Mouse (Mus musculus) retina, postnatal 1 day (tissue): ENCODE data around the gene Wdr47.
"Not testable (repeated sequence)": the region's sequence is repeated elsewhere in the genome, so short reads cannot be mapped to it uniquely, and the experiment has no call there.

ENCODE experiments used
- DNase-seq: peaks from one replicate; pipeline ENCODE4 v3.0.0-alpha.2; 2012

Gene Wdr47

GRCm38 (mm10) chr3:108590786-108591529, at the start of gene Wdr47:
Wdr47 (plus strand) TSS chr3:108591279.
- peak; percentile 98 for DNase-seq

DNA sequence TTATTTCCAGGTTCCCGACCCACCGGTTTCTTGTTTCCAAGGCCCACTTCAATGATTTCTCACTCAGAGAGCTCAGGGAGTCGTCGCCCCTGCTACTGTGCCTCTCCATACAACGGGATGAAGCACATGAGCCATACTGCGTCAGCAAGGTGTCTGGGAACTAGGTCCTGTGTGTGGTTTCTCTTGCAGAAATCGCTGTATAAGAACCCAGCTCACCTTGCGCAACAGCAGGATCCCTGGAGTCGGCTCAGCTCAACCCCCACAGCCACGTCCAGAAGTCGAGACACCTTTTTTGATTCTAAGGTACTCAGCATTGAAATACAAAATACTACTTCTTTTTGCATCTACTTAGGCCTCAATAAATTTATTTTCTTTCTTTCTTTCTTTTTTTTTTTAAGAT, 48.8 kb upstream of the Wdr47 start:
- no peak for DNase-seq

- no peak for DNase-seq
These were observed 36.9 kb upstream of the Wdr47 start for GRCm38 (mm10) chr3:108554111-108554561.

DNA sequence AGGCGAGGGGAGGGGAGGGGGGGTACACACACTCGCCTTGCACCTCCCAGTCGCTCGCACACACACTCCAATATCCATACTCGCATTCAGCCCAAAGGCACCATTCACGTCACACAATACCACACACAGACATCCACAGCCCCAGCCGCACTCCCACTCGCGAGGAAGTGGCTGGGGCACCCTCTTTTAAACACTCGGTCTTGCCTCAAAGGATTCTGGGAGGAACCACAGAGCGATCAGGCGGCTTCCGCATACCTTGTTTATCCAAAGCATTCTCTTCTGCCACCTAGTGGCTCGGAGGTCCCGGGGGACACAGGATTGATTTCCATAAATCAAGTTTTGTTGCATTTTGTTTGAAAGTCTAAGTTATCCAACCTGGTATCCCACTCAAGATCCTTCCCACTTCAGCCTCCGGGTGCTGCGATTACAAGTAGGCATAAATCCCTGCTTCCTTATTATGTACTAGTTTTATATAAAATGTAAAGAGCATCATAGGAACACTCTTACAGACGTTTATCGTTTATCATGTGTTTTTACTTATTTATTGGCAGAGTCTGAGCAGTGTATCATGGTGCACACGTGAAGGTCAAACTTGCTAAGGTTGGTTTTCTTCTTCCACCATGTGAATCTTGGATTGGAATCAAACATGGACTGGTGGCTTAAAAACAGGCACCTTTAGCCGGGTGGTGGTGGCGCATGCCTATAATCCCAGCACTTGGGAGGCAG, 36.3 kb upstream of the Wdr47 start:
- DNase-seq: peak; percentile 99

DNA sequence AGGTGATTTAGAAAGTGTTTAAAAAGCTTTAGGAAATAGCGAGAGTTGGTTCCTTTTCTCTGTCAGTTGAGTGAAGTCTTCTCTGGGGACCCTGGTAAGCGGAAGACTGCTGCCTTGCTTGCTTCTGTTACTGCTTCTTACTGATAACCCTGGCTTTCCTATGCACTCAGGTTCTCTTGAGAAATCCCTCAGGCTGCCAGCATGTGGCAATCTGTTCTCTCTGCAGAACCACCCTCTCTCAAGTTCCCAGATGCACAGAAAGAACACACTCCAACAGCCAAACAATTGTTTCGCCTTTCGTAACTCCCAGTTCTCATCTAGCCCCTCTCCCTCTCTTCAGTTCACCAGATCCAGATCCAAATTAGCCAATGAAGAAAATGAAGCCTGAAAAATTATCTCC, 33.2 kb upstream of the Wdr47 start:
- DNase-seq: no peak

GRCm38 (mm10) chr3:108562133-108562730, 28.8 kb upstream of the Wdr47 start, which contains the start of gene Tmem167b:
Tmem167b (minus strand) TSS chr3:108562466.
- DNase-seq: peak; percentile 100

DNA sequence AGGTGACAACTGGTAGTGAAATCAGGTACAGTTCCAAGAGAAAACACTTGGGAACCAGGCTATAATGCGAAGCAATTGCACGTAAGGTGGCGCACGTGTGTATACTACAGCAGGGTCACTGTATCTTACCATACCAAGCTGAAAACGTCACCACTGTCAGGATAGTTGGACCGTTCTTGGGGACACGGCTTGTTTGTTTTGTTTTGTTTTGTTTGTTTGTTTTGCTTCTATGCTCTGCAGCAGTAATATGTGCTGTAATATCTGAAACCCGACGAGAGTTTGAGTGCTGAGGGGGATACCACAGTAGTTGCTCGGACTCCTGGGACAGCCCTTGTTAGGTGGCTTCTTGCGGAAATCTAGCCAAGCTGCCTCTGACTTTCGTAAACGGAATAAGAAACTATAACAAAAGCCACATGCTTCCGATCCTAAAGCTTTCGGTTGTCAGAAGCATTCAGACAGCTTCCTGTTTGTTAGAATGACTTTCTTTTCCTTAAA, 28.3 kb upstream of the Wdr47 start:
- no peak for DNase-seq

GRCm38 (mm10) chr3:108563309-108563708, 27.8 kb upstream of the Wdr47 start:
- peak; percentile 91 for DNase-seq

DNA sequence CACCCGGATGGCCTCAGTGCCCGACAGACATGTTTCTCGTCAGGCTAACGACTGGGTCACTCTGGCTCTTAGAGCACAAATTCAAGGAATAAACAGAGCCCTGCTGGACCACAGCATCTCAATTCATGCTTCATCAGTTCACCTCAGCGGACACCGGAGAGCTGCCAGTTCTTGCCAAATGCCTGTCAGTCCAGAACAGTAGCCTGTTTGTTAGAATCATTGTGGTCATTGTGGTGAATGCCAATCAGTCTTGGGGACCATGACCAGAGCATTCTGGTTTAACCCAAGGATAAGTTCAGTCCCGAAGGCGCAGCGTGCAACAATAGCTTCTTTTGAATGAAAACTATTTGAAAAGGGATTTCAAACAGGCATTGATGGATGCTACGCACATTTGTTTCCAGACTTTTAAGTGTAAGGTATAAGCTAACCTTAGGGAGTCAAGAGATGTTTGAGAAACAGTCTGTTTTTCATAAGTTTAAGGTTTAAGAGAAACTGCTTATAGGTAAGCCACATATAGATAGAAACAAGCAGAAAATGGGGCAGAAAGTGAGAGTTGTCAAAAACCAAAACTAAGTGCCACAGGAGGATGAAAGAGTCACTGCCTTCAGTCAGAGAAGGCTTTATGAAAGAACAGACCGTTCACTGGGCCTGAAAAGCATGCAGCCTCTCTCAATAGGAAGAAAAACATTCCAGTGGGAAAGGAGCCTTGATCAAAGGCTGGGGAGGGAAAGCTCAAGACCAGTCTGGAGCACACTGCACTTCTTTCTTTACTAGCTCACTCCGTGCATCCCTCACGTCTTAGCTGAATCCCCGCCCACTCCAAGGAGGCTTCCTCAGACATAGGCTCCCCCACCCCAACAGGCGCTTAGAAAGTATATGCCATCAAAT, 22.8 kb upstream of the Wdr47 start:
- peak; percentile 29 for DNase-seq

DNA sequence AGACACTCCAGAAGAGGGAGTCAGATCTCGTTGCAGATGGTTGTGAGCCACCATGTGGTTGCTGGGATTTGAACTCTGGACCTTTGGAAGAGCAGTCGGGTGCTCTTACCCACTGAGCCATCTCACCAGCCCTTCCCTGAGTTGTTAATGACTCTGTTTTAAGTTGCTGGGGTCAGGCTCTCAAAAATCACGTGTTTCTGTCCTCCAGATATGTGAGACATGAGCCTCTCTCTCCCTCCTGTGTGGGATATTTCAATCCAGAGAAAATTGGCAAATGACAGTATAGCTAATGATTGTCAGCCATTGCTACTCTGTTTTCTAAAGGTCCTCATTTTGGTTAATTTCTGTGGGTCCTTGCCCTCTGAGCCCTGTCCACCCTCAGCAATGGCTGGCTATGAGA, 21.4 kb upstream of the Wdr47 start:
- DNase-seq: not testable (repeated sequence)

GRCm38 (mm10) chr3:108570813-108571212, 20.3 kb upstream of the Wdr47 start:
- no peak for DNase-seq

DNA sequence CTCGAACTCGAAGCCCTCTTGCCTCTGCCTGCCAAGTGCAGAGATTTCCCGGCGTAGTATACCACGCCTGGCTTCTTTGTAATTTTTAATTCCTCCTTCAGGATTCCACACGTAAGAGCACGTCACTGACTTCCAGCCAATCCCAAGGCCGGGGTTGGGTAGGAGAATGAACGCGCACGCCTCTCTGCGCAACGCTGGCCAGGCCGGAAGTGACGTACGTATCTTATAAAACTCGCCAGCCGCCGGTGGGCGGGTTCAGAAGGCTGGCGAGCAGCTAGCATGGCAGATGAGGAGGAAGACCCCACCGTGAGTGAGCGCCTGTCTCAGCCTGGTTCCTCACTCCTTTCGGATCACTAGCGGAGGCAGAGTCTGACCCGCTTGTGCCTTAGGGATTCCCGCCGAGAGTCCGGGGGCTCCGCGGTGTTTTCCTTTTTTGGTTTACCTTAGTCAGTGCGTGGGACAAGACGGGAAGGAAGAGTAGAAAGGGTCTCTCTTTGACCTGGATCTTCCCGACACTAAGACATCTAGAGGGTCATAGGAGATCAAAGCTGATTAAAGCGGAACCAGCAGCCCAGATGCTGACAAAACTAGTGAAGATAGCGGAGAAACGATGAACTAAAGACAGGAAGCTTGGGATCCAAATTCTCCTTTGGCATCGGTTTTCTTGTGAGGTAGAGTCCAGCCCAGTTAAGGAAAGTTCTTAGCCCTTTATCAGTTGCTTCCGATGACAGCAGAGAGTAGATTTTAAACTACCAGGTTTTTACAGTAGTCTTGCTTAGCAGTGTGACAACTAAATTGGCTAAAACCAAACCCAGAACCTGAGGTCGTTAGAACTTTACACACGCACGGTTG, 19.4 kb upstream of the Wdr47 start, which contains the start of gene Taf13:
TSS of gene Taf13 (plus strand) at position 256 of the 852 bp plus-strand sequence.
- DNase-seq: peak; percentile 99

DNA sequence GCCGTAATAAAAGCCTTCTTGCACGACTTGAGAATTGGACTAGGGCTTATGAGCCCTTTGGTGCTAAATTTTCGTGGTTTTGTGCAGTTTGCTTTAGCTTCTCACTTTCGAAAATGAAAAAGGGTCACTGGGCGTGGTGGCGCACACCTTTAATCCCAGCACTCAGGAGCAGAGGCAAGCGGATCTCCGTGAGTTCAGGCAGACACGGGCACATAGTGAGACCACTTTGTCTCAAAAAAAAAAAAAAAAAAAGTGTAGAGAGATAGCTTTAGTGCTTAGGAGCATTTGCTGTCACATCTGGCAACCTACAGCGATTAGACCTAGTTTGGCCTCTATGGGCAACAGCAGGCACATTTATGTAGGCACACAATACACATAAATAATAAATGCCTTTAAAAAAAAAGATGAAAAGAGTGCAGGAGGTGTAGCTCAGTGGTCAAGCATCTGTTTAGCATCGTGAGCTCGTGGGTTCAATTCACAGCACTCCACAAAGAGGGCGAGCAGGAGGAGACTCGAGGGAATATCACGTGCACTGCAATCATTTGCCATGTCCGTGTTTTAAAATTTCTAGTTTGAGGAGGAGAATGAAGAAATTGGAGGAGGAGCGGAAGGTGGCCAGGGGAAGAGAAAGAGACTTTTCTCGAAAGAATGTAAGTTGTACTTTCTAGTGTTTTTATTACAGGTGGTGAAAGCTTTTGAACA, 18.6 kb upstream of the Wdr47 start:
- no peak for DNase-seq

GRCm38 (mm10) chr3:108574018-108574417, 17.1 kb upstream of the Wdr47 start:
- DNase-seq: no peak

DNA sequence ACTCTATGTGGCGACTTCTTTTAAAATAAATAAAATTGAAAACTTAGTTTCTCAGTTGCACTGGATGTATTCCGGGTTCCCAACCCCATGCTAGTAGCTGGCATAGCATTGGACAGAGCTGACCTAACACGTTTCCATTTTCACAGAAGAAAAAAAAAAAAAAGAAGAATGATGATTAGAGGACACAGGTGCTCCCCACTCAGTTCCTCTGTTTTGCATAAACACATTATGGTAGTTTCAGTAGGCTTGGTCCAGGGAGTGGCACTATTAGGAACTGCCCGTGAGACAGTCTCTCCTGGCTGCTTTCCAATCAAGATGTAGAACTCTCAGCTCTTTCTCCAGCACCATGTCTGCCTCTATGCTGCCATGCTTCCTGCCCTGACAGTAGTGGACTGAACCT, 6.5 kb upstream of the Wdr47 start:
- no peak for DNase-seq

DNA sequence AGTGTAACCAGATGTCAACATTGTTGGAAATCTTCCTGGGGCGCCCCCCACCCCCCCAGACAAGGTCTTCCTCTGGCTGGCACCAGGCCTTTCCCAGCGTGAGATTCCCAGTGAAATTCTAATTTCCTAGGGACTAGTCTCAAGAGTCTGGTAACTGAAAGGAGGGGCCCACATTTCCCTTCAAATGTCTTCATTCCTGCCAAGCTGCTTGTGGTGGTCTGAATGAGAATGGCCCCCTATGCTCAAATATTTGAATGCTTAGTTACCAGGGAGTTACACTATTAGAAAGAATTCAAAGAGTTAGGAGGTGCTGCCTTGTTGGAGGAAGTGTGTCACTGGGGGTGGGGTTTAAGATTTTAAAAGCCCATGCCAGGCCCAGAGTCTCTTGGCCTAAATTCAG, 2.6 kb upstream of the Wdr47 start:
- no peak for DNase-seq

GRCm38 (mm10) chr3:108591530-108592522, 747 bp downstream of the Wdr47 start:
- peak; percentile 46 for DNase-seq

DNA sequence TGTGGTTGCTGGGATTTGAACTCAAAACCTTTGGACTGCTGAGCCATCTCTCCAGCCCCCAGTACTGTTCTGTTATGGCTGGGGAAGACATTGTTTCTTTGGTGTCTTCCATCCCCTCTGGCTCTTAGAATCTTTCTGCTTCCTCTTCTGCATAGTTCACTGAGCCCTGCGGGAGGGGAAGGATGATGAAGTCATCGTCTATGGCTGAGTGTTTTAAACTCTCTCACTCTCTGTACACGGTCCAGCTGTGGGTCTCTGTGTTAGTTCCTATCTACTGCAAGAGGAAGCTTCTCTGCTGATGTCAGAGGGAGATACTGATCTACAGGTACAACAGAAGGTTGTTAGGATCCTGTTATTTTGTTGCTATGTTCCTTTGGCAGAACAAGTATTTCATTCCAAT, 17.8 kb downstream of the Wdr47 start:
- no peak for DNase-seq

DNA sequence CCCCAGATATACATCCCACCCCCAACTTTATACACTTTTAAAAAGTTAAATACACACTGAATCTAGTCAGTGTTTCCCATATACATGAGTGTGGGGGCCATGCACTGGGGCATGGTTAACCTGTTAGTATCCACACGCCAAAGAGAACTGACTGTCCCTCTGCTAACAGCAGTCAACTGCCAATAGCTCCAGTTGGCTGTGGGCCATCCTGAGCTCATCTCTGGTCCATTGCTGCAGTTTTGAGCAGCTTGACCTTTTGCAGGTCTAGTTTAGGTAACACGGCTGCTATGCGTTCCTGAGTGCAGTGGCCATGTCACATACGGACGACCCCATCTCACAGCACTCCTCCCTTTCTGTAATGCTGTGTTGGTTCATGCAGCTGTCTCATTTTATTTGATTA, 43.7 kb downstream of the Wdr47 start:
- no peak for DNase-seq

GRCm38 (mm10) chr3:108639412-108639811, 48.3 kb downstream of the Wdr47 start:
- peak; percentile 19 for DNase-seq
